Mouse (Mus musculus) forebrain, embryonic 11.5 days (tissue): ENCODE results near the gene Dnajc7. TPM values are rescaled to one million over a fixed set of nuclear protein-coding genes. Genes with fewer than 3 reads are reported as not detected.
A peak's percentile ranks its signal among the peaks of the same experiment; 100 is the strongest.

ENCODE experiments used
- ATAC-seq: fragments of 200-750 bp; cut with Nextera tagmentation; replicated peaks from 2 replicates; pipeline ENCODE4 v1.8.0; 2017; ENCODE audit warnings: moderate TSS enrichment; ENCODE audit not compliant: low FRiP score
- DNase-seq: peaks from one replicate; pipeline ENCODE4 v3.0.0-alpha.2; 2017; ENCODE audit warnings: low spot score
- H3K27ac ChIP-seq: fragments of 300-500 bp; sonication (generic); 2 replicates; pipeline ENCODE4 v1.5.1; 2014; ENCODE audit warnings: low read depth, low read length
- H3K27me3 ChIP-seq: fragments of 300-500 bp; sonication (generic); 2 replicates; pipeline ENCODE4 v1.6.1; 2014; ENCODE audit warnings: mild to moderate bottlenecking, low read length, mixed read lengths; ENCODE audit not compliant: control insufficient read depth, insufficient read depth
- H3K36me3 ChIP-seq: fragments of 300-500 bp; sonication (generic); 2 replicates; pipeline ENCODE4 v1.6.1; 2014; ENCODE audit warnings: mild to moderate bottlenecking, low read length, moderate library complexity, mixed read lengths; ENCODE audit not compliant: control insufficient read depth, insufficient read depth
- H3K4me1 ChIP-seq: fragments of 300-500 bp; sonication (generic); replicated peaks from 2 replicates; pipeline ENCODE4 v1.6.1; 2014; ENCODE audit warnings: low read length, mixed read lengths; ENCODE audit not compliant: control insufficient read depth, insufficient read depth
- H3K4me2 ChIP-seq: fragments of 300-500 bp; sonication (generic); 2 replicates; pipeline ENCODE4 v1.6.1; 2014; ENCODE audit warnings: low read depth, mild to moderate bottlenecking, low read length, moderate library complexity, mixed read lengths; ENCODE audit not compliant: severe bottlenecking
- H3K4me3 ChIP-seq: fragments of 300-500 bp; sonication (generic); 2 replicates; pipeline ENCODE4 v1.5.1; 2014; ENCODE audit warnings: low read depth, low read length
- H3K9ac ChIP-seq: fragments of 300-500 bp; sonication (generic); 2 replicates; pipeline ENCODE4 v1.6.1; 2014; ENCODE audit warnings: low read length
- H3K9me3 ChIP-seq: fragments of 300-500 bp; sonication (generic); 2 replicates; pipeline ENCODE4 v1.6.1; 2016; ENCODE audit warnings: low read length, mixed read lengths; ENCODE audit not compliant: control insufficient read depth
- WGBS: fragments of 180-500 bp; shearing (Covaris S2); extraction: QIAGEN DNeasy Blood & Tissue Kit; methylation state at CpG from one replicate; pipeline ENCODE4 v1.1.7; 2014; 5-methylcytosine and 5-hydroxymethylcytosine counted together
- polyA plus RNA-seq: library from polyadenylated mRNA; unstranded; fragments of >200 nt; fragmentation: Nextera tagmentation; extraction: Ambion mirVana; gene quantifications from 2 replicates; pipeline ENCODE4 v1.2.1, GENCODE M21; 2014

The Dnajc7 gene
- polyA plus RNA-seq, 1 experiment from 2014 or later, result 95.9 TPM

GRCm38 (mm10) chr11:100574708-100575483 is 45.1 kb downstream of the Dnajc7 start, which contains the start of gene Cnp:
Cnp (plus strand) TSS chr11:100574904.
- ATAC-seq (peak; percentile 62), DNase-seq (peak; percentile 81)
- WGBS, result 3% methylated on average over 47 of the region's 47 CpGs
- H3K36me3 ChIP-seq, result no peaks in the 10 kb centered on the region
- H3K27me3 ChIP-seq, result peaks cover 2% of the 10 kb centered on the region
- peak within 1 kb of the TSS; percentile 55 for H3K9ac ChIP-seq
- H3K9me3 ChIP-seq, result no peaks in the 10 kb centered on the region
- peak within 1 kb of the TSS; percentile 83 for H3K4me2 ChIP-seq
- H3K27ac ChIP-seq, result no peak within 1 kb of the TSS
- peak within 1 kb of the TSS; percentile 61 for H3K4me3 ChIP-seq
- H3K4me1 ChIP-seq, result peaks cover 10% of the 10 kb centered on the region

GRCm38 (mm10) chr11:100574188-100574587 is 45.8 kb downstream of the Dnajc7 start:
- Histone ChIP-seq H3K4me3 (peak overlapping the region; percentile 61; the same call in 1 of the 2 replicates), H3K36me3 (no peaks in the 10 kb centered on the region), H3K27ac (no peak overlapping the region), H3K4me2 (no peak overlapping the region), H3K9ac (no peak overlapping the region), H3K9me3 (no peaks in the 10 kb centered on the region), H3K27me3 (peaks cover 2% of the 10 kb centered on the region), H3K4me1 (peaks cover 10% of the 10 kb centered on the region)
- DNase-seq, result no peak
- WGBS, result 93% methylated on average over 3 of the region's 3 CpGs
- ATAC-seq, result no peak

DNA sequence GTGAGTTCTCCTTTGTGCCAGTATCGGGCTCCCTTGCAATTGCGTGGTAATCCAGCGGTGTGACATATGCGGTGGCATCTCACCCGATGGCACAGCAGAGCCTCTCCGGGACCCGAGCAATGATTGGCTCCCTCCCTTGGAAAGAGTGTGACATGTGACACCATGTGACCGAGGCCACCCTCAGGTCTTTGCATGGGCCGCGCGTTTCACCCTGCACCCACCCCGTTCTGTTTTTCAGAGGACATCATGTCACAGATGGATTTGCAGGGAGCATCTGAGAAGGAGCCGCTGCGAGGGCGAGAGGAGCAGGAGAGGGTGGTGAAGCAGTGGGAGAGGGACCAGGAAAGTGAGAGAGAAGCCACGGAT is 48.8 kb downstream of the Dnajc7 start:
- no peak overlapping the region for H3K27ac ChIP-seq
- ATAC-seq, result no peak
- peaks cover 10% of the 10 kb centered on the region for H3K4me1 ChIP-seq
- H3K9me3 ChIP-seq, result no peaks in the 10 kb centered on the region
- no peaks in the 10 kb centered on the region for H3K36me3 ChIP-seq
- peaks cover 2% of the 10 kb centered on the region for H3K27me3 ChIP-seq
- WGBS, result 11% methylated on average over 16 of the region's 16 CpGs
- H3K9ac ChIP-seq, result peak overlapping the region; percentile 10; the same call in 1 of the 2 replicates
- DNase-seq, result no peak
- H3K4me2 ChIP-seq, result peak overlapping the region; percentile 48
- H3K4me3 ChIP-seq, result no peak overlapping the region; the same call in 1 of the 2 replicates

- WGBS, result 11% methylated on average over 8 of the region's 8 CpGs
- peak overlapping the region; percentile 48 for H3K4me2 ChIP-seq
- DNase-seq (peak; percentile 81), ATAC-seq (no peak; the same call in 1 of the 2 replicates)
- peak overlapping the region; percentile 10; the same call in 1 of the 2 replicates for H3K9ac ChIP-seq
- H3K9me3 ChIP-seq, result no peaks in the 10 kb centered on the region
- H3K36me3 ChIP-seq, result no peaks in the 10 kb centered on the region
- H3K27me3 ChIP-seq, result peaks cover 2% of the 10 kb centered on the region
- no peak overlapping the region for H3K27ac ChIP-seq
- peaks cover 9% of the 10 kb centered on the region for H3K4me1 ChIP-seq
- H3K4me3 ChIP-seq, result peak overlapping the region; percentile 11; the same call in 1 of the 2 replicates
These were observed 49.4 kb downstream of the Dnajc7 start for GRCm38 (mm10) chr11:100570430-100571201.

GRCm38 (mm10) chr11:100569789-100570188 is 50.2 kb downstream of the Dnajc7 start:
- ATAC-seq (no peak), DNase-seq (no peak)
- Histone ChIP-seq H3K36me3 (no peaks in the 10 kb centered on the region), H3K4me2 (no peak overlapping the region), H3K9ac (no peak overlapping the region), H3K27ac (no peak overlapping the region), H3K4me1 (peaks cover 6% of the 10 kb centered on the region), H3K4me3 (no peak overlapping the region), H3K9me3 (no peaks in the 10 kb centered on the region), H3K27me3 (peaks cover 2% of the 10 kb centered on the region)
- WGBS, result 70% methylated on average over 9 of the region's 9 CpGs

DNA sequence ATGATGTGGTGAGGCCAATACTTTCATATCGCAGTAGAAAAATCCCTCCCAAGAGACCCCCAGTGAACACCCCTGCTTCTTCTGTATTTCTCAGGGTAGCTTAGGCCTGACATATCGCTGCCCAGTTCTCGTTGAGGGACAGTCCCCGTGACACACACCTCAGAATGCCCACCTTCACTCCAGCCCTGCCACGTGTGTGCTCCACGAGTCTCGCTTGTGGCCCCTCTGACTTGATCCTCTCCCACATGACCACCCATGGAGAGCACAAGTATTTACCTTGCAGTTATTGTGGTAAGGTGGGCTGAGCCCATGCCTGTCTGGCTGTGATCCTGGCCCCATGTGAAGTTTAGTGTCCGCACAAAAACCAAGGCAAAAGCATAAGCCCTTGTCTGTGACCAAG is 51.3 kb downstream of the Dnajc7 start:
- no peak for DNase-seq
- 87% methylated on average over 8 of the region's 8 CpGs for WGBS
- Histone ChIP-seq H3K4me3 (no peak overlapping the region), H3K36me3 (no peaks in the 10 kb centered on the region), H3K27me3 (peaks cover 2% of the 10 kb centered on the region), H3K4me2 (no peak overlapping the region), H3K4me1 (peaks cover 6% of the 10 kb centered on the region), H3K27ac (no peak overlapping the region), H3K9me3 (no peaks in the 10 kb centered on the region), H3K9ac (no peak overlapping the region)
- no peak for ATAC-seq

GRCm38 (mm10) chr11:100567815-100568245 is 52.1 kb downstream of the Dnajc7 start:
- H3K9me3 ChIP-seq, result no peaks in the 10 kb centered on the region
- DNase-seq (no peak), ATAC-seq (no peak)
- no peak overlapping the region for H3K4me3 ChIP-seq
- no peaks in the 10 kb centered on the region for H3K36me3 ChIP-seq
- H3K4me1 ChIP-seq, result peaks cover 6% of the 10 kb centered on the region
- no peak overlapping the region for H3K27ac ChIP-seq
- H3K9ac ChIP-seq, result no peak overlapping the region
- peaks cover 2% of the 10 kb centered on the region for H3K27me3 ChIP-seq
- WGBS, result 77% methylated on average over 9 of the region's 9 CpGs
- no peak overlapping the region for H3K4me2 ChIP-seq

- H3K4me2 ChIP-seq, result no peak overlapping the region
- no peak overlapping the region for H3K27ac ChIP-seq
- 83% methylated on average over 5 of the region's 5 CpGs for WGBS
- peaks cover 2% of the 10 kb centered on the region for H3K27me3 ChIP-seq
- H3K4me3 ChIP-seq, result no peak overlapping the region
- H3K4me1 ChIP-seq, result peaks cover 6% of the 10 kb centered on the region
- H3K9ac ChIP-seq, result no peak overlapping the region
- no peaks in the 10 kb centered on the region for H3K9me3 ChIP-seq
- H3K36me3 ChIP-seq, result no peaks in the 10 kb centered on the region
- DNase-seq (no peak), ATAC-seq (no peak)
These were observed 52.7 kb downstream of the Dnajc7 start for GRCm38 (mm10) chr11:100567229-100567628.
